Mouse (Mus musculus) T-helper 2 cell (primary cell): ENCODE results near the gene Phlda2.

Source experiments
- in situ Hi-C: fragments of 300-600 bp; cut with MboI, MseI; formaldehyde crosslinking; loops from one replicate; pipeline ENCODE4 v1.15.1; 2025; ENCODE audit warnings: high pct_unique_total_duplicates

Phlda2 gene

DNA sequence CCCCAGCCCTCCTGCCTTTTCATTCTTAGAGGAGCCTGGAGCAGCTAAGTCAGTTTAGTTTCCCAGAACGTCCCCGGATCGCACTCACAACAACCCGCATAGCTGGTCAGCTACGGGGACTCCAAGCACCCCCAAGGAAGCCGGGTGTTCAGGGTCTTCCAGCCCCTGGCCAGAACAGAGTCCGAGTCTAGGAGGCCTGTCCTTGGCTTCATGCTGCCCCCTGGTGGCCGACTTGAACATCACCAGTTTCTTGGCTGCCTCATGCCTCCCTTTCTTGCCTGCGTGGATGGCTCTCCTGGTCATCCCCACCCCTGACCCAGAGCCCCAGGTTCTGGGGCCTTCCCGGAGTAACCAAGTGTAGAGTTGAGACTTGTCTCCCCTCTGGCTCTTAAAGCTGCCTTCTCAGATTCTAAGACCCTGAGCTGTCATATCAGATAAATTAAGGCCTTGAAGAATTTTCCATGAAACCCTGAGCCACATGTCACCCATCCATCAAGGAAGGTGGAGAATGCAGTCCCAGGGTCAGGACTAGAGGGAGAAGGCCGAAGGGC lies 39.0 kb downstream of the Phlda2 start:
- in situ Hi-C loops = no loop called here

- in situ Hi-C loops = no loop called here
Measured at GRCm38 (mm10) chr7:143462516-143462915, 40.4 kb downstream of the Phlda2 start.

GRCm38 (mm10) chr7:143461920-143462319 lies 41.0 kb downstream of the Phlda2 start:
- in situ Hi-C loops = no loop called here

DNA sequence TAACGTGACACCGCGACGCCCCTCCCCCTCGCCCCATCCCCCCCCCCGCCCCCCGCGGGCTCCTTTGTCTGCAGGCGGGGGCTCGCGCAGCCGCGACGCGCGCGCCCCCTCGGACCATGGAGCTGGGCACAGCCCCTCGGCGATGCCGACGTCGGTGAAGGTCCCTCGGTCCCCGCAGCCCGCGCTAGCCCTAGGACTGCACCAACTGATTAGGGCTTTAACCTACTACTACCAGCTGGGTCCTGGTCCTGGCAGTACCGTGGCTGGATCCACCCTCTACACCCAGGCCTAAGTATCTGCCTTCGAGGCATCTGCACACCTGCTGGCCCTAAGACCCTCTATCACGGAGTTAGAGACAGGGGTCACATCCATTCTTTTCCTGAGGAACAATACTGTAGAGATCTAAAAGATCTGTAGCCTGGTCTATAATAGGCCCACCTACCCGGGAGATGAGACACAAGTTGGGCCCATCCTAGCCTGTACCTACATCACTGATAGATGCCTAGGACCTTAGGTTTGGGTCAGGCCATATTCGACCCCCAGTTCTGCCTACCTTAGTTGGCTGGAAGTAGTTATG lies 41.6 kb downstream of the Phlda2 start:
- in situ Hi-C loops = no loop called here

- in situ Hi-C loops = no loop called here
Measured at GRCm38 (mm10) chr7:143460874-143461273, 42.1 kb downstream of the Phlda2 start, which contains the start of gene Cdkn1c. Gene Cdkn1c, minus strand, starts transcription at chr7:143461050.

- in situ Hi-C loops = no loop called here
Measured at GRCm38 (mm10) chr7:143460217-143460834, 42.6 kb downstream of the Phlda2 start.

- in situ Hi-C loops = no loop called here
Measured at GRCm38 (mm10) chr7:143459332-143460211, 43.4 kb downstream of the Phlda2 start.

DNA sequence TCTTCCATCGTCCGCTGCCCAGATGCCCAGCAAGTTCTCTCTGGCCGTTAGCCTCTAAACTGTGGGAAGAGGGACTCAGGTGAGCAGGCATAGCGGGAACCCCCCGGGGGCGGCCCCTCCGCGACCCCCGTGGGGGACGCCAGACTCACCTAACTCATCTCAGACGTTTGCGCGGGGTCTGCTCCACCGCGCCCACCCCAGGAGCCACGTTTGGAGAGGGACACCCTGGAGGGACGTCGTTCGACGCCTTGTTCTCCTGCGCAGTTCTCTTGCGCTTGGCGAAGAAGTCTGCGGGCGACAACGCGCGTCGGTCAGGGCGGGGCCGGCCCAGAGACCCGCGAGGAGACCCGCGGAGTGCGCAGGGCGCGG lies 44.0 kb downstream of the Phlda2 start:
- in situ Hi-C loops = no loop called here
